Mouse (Mus musculus) frontal cortex, postnatal 14 days (tissue): ENCODE measurements around the gene Pdhx.

ENCODE experiments used
- DNase-seq, 2 experiments: peaks; one replicate each; pipeline ENCODE4 v3.0.0; 2022; ENCODE audit warnings: low spot score in 2 of 2

The Pdhx gene

GRCm38 (mm10) chr2:102990301-102990702 is 83.0 kb downstream of the Pdhx start:
- DNase-seq = no peak

GRCm38 (mm10) chr2:102989446-102989845 is 83.9 kb downstream of the Pdhx start:
- no peak for DNase-seq

DNA sequence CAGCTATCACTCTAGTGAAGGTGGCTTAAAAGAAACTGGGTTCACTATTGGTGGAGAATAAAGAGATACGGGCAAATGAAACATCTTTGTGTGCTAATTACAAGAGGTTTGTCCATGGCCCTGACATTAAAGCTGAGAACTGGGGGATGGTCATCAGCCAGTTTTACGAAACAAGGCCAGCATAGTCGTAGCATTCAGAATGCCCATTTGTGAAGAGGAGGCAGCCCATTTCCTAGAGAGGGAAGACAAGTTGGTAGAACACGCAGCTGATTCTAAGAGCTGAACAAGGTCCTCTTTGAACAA is 85.7 kb downstream of the Pdhx start:
- no peak for DNase-seq

GRCm38 (mm10) chr2:102986964-102987707 is 86.2 kb downstream of the Pdhx start:
- no peak for DNase-seq

DNA sequence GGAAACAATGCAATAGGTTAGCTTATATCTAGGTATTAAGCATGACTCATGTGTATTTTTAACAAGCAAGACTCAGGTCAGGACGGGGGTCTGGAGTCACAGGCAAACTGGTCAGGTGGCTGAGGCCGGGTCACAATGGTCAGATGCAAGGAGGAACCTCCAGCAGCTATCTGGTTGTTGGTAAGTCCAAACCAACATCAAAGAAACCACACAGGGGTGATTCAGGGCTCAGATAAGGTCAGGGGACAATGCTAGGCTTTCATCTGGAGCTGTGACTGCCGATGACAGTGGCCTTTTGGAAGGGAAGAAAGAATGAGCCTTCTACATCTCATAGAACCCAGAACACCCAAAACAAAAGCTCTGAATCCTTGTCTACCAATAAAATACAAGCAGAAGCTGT is 86.9 kb downstream of the Pdhx start:
- no peak for DNase-seq

- no peak for DNase-seq
Observed at GRCm38 (mm10) chr2:102982822-102983221, 90.5 kb downstream of the Pdhx start.

DNA sequence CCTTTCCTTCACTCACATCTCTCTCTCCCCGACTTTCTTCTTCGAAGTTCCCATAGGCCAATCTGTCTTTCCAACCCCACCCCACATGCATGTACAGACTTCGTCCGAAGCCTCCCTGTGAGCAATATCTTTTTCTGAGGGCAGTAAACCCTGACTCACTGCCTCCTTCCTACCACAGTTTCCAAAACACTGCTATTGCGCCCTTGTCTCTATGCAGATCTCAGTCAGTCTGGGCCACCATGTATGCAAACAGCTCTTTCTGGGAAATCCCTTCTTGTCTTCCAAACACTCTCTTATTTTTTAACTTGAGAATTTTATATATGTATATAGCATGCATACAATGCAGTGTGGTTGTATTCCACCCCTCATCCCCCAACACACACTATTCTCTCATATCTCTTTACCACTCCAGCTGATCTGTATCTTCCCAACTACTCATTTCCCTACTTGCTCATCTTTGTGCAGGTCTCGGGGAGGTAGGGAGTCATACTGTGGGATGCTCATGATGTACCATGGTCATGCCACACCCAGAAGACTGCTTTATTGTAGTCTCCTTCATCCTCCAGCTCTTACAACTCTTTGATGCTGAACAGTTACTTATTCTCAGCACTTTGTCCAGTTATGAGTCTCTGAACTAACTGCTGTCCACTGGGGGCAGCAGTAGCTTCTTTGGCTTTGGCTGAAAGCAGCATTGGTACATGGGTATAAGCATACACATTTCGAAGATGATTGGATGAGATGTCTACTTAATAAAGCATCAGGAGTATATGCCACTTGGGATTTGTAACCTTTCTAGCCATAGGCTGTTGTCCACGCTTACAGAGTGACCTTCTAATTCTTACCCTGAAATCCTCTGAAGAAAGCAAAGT is 91.6 kb downstream of the Pdhx start:
- no peak for DNase-seq

DNA sequence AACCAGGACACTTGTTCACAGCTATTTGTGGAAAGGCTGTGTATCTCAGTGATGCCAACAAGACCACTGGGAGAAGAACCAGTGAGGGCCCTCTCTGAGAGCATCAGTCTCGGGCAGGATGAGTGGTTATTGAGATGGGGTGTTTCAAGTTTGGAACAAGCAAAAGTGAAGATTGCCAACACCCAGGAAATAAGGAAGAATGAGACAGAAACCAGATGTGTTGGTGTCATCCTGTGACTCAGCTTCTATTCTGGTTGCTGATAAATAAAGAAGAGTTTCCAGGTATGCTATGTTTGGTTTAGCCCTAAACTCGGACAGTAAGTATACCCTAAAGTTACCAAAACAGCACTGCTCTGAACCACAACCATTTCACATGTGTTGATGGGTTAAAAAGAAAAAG is 92.4 kb downstream of the Pdhx start:
- no peak for DNase-seq

- DNase-seq = no peak
Observed at GRCm38 (mm10) chr2:102979519-102979918, 93.8 kb downstream of the Pdhx start.

- DNase-seq = no peak
Observed at GRCm38 (mm10) chr2:102979112-102979511, 94.2 kb downstream of the Pdhx start.

GRCm38 (mm10) chr2:102975358-102975945 is 97.9 kb downstream of the Pdhx start:
- no peak for DNase-seq

GRCm38 (mm10) chr2:102973115-102973514 is 100.2 kb downstream of the Pdhx start:
- DNase-seq = no peak

GRCm38 (mm10) chr2:102972575-102972974 is 100.7 kb downstream of the Pdhx start:
- no peak for DNase-seq

- DNase-seq = no peak
Observed at GRCm38 (mm10) chr2:102971951-102972350, 101.4 kb downstream of the Pdhx start.
